Mouse (Mus musculus) kidney, adult 2 months (tissue): Measurements from ENCODE around the gene Scimp.

Source experiments
- CTCF ChIP-seq: fragments of 200-500 bp; conservative IDR thresholded peaks from 2 replicates; pipeline ENCODE4 v1.5.1; 2011; ENCODE audit warnings: low read depth, mild to moderate bottlenecking, control low read depth, low read length, moderate library complexity, mixed read lengths; ENCODE audit not compliant: insufficient read depth, insufficient read length
- POLR2A ChIP-seq: fragments of 200-500 bp; IDR thresholded peaks from one replicate; pipeline ENCODE4 v1.6.1; 2011; ENCODE audit warnings: low read depth, low read length, control low read depth

DNA sequence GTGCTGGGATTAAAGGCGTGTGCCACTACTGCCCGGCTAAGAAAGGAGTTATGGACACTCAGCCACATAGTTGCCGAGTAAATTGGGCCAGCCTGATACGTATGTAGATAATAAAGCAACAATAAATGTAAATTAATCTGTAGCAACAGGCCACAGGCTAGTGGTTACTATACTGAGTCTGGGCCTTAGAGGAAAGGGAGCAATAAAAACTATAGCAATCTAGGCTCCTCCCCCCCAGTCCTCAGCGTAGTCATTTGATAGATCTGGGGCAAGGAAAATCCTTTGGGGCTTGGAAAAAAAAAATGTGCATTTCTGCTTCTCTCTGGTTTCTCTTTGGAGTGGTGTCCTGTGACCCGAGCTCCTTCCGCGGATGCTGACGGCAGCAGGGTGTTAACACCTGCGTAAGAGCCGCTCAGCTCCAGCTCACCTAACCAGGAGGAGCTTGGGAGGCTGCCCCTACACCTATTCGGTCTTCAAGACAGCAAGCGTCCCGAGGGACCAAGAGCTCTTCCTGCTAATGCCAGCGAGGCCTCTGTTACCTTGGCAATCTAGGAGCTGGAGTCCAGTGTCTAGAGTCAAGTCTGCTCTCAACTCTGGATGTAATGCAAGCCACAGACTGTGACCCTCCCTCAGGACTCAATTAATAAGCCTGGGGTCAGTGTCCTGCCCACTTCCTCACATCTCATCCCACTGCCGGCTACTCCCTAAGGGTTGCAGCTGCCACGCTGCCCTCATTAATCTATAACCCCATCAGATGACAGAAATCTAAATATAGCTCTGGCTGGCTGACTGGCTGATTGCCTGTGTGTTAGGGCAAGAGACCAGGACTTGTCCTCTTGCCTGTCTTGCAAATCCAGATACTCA, 9.6 kb upstream of the Scimp start:
- TF ChIP-seq POLR2A (no peak), CTCF (no peak)
